Mouse (Mus musculus) spleen, adult 12 weeks (tissue): ENCODE measurements around the gene Zpld1.

Experiments used
- DNase-seq: peaks from one replicate; pipeline ENCODE4 v3.0.0; 2022; ENCODE audit warnings: low spot score

The Zpld1 gene

DNA sequence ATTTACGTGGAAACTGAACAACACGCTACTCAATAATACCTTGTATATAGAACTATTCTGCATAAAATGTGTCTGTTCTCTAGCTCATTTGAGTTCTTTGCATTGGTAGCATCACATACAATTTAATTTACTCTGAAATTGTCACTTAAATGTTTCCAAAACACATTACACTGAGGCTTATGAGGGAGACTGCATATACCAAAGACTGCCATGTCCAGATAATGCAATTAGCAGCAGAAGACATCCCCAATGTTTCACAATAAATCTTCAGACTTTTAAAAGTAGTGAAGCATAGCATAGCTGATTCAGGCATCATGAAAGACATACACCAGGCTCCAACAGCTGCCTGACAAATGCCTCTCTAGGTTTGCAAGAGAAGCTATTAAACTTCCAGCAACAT lies at the start of gene Zpld1:
Gene Zpld1 (minus strand): TSS at position 101 of the 400 bp plus-strand sequence.
- no peak for DNase-seq

DNA sequence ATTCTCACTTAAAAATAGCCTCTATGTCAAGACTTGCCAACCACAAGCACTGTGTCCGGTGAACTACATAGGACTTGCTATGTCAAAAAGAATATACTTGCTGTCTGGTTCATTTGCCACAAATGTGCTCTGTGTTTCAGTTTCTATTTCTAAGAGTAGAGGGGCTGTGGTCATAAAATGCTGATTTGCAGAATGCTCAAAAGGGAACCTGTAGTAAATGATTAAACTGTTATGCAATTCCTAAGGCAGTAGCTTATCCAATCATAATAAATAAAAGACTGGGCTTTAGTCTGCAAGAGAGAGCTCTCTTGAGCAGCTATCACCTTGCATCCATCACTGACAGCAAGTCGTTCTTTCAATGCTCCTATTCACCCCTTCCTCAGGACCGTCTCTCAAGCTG lies 47.9 kb upstream of the Zpld1 start:
- no peak for DNase-seq

DNA sequence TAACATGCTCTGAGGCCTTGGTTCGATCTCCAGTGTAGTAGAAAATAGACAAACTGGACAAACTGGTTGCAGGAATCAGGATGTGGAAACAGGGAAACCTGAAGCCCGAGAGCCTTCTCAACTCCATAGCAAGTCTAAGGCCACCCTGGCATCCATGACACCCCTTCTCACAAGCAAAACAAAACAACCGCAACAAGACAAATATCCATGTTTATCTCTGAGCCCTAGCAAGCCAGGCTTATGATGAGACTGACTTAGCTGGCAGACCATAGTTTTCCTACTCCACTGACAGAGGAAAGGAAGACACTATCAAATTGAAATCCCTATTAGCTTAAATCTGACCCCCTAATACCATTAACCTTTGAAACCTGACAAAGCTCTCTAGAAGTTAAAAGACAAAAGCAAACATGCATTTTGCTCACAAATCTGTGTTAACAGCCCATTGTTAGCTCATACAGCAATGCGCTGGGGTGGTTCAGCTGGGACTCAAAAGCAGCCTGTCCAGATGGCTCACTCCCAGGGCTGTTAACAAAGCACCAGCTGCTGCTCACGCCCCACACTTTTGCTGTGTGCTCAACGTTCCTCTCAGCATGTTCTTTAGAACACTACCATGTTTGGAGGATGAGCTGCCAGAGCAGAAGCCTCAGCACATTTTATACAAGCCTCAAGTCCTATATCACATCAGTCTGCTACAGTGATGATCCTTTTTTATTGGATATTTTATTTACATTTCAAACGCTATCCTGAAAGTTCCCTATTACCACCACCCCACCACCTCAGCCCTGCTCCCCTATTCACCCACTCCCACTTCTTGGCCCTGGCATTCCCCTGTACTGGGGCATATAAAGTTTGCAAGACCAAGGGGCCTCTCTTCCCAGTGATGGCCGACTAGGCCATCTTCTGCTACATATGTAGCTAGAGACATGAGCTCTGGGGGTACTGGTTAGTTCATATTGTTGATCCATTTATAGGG lies 24.0 kb upstream of the Zpld1 start:
- DNase-seq = no peak

DNA sequence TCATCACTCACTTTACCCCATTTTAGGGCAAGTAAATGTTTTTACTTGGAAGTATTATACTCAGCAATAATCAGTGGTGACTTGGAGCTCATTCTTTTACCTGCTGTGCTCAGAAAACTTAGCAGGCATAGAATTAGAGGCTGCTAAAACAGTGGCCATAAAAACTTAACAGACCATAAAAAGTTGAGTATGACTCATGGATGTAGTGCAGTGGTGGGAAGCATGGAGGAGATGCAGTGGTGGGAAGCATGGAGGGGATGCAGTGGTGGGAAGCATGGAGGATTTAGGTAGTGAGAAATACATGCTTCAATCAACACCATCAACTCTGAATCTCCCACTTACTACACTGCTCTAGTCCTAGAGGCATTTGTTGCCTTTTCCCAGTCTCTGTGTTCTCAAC lies 19.2 kb upstream of the Zpld1 start:
- no peak for DNase-seq

DNA sequence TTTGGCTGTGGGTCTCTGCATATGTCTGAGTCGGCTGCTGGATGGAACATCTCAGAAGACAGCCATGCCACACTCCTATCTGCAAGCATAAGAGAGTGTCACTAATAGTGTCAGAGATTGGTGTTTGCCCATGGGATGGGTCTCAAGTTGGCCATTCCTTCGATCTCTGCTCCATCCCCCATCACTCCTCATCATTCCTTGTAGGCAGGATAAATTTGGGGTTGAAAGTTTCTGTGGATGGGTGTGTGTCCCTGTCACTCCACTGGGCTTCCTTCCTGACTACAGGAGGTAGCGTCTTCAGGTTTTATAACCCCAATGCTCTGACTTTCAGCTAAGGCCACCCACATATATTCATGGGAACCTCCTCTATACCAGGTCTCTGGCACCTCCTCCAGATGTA lies 14.3 kb upstream of the Zpld1 start:
- DNase-seq = no peak

- DNase-seq = no peak
Observed at GRCm38 (mm10) chr16:55282696-55283095, 15.1 kb downstream of the Zpld1 start.

DNA sequence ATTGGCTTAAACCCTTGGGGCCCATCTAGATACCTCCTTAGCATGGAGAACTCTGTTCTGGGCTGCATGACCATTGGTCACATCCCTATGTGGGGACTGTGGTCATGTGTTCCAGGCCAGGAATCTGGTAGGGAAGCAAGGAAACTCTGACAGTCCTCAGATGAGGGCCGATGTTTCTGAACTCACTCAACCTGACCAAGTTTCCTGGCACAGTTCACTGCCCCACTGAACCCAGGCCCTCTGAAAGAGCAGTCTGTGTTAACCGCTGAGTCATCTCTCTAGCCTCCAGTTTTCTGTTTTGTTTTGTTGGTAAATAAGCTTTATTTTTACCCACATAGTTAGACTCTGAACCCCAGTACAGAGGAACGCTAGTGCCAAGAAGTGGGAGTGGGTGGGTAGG lies 20.3 kb downstream of the Zpld1 start:
- DNase-seq = no peak

DNA sequence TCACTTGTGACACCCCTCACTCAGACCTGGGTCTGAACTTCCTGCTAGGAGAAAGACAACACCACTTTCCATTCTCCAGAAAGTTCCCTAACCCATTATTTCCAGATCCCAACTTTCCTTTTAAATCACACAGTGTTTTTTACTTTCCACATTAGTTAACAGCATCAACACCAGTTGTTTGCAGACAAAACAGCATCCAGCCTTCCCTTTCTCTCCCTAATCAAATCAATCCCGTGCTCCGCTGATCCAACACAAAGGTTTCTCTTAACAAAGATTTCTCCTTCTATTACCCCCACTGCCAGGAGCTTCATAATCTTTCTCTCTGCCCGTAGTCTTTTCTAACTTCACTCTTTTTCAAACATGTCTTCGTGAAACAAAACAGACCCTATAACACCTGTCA lies 32.5 kb downstream of the Zpld1 start:
- no peak for DNase-seq

DNA sequence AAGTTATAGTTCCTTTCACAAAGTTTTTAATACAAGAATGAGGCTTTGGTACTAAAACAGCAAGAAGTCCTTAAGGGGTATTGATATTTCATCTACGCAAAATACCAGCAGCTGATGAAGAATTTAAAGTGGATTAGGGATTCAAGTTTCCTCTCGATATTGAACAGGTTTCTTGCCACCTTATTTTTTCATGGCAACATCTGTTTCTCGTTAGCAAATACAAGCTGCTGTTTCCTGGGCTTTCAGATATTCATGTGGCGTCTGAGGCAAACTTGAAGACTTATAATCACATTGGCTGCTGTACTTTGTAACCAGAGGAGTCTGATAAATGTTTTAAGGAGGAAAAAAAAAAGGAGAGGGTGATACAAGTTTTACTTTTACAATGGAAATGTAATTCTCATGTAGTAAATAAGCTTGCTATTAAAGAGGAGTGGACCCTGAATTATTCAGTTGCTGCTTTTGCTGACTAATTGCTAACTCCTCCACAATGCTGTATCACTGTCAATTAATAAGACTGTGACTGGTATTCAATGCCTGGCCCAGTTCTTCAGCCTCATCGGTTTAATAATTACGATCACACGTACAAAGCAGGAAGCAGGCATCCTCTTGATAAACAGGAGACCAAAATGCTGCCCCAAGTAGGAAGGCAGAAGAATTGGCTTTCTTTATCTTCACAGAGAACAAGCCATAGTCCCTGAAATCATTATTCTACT lies 36.8 kb downstream of the Zpld1 start:
- no peak for DNase-seq

GRCm38 (mm10) chr16:55259719-55260118 lies 38.1 kb downstream of the Zpld1 start:
- DNase-seq = no peak

DNA sequence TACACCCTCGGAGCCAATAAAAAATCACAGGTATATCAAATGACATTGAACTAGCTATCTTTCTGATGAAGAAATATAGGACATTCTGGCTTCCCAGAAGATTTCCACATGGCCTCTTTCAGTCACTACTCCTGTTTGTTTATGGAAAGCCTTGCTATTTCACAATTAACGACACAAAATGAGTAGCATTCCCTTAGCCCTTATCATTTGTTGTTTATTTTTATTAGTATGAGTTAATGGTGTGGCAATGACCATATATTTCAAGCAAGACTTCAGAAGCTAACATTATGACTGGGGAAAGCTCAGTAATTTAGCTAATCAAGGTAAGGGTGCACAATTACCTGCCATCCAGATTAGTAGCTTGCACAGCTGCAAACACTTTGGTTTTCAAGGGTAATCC lies 56.8 kb downstream of the Zpld1 start:
- no peak for DNase-seq

- DNase-seq = no peak
Observed at GRCm38 (mm10) chr16:55228995-55229622, 68.7 kb downstream of the Zpld1 start.

DNA sequence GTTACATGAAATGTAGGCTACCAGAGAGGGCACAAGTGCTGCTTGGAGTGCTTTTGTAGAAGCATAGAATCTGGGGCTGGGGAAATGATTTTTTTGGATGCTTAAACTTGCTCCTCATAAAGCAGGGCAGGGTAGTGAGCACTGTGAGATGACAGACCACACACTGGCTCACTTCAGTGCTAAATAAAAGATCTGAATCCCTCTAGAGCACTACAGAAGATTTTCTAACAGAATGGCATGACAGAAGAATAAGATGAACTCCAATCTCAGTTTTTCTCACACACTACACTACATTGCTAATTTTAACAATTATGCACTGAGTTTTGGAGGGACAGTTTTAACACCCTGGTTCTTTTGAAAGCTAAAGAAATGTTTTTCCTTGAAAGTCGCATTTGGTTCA lies 93.8 kb downstream of the Zpld1 start:
- no peak for DNase-seq

DNA sequence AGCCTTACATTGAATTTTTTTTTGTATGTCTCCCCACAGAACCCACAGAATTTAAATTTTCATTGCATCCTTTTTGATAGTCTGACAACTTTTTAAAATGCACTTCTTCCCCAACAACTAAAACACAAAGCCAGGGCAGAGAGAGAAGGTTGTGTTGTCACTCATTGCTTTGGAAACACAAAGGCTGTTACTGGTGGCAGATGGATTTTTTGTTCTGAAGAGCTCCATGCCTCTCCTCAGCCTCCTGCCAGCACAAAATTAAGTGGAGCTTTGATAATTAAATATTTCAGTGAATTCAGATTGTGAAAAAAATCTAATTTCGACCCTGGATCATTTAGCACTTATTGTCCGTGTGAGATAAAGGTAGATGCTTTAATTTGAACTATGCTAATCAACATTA lies 107.4 kb downstream of the Zpld1 start:
- DNase-seq = no peak

DNA sequence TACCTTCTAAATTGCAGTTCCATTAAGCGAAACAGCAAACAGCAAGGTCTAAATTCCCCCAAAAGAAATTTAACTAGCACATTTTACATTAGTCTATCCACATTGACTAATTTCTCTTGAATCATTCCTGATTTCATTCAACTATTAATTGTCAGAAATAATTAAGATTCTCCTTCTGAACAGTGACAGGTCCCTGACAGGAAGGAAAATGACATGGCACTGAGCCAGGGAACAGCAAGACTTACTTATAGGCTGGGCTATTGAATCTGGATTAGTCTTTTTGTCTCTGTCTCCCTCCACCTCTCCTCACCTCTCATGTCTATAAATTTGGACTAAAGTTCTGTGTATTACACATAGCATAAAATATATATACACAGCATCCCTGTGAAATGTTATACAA lies 112.4 kb downstream of the Zpld1 start:
- no peak for DNase-seq
